Mouse (Mus musculus): ENCODE measurements around the gene Batf.

Batf gene

DNA sequence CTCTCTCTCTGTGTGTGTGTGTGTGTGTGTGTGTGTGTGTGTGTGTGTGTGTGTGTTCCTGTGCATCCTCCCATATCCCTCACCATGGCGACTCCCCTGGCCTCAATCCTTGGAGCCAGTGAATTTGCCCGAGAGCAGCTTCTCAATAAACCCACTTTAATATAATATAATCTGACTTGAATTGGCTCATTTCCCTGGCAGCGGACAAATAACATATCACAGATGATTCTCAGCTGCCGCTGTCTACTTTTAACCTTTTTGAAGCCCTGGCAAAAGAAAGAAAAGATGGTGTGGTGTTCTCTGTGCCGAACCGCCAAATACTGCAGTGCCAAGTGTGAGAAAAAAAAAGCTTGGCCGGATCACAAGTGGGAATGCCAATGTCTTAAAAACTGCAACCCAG, 41.7 kb downstream of the Batf start:
- no peak for DNase-seq (ENCODE audit: low spot score)

DNA sequence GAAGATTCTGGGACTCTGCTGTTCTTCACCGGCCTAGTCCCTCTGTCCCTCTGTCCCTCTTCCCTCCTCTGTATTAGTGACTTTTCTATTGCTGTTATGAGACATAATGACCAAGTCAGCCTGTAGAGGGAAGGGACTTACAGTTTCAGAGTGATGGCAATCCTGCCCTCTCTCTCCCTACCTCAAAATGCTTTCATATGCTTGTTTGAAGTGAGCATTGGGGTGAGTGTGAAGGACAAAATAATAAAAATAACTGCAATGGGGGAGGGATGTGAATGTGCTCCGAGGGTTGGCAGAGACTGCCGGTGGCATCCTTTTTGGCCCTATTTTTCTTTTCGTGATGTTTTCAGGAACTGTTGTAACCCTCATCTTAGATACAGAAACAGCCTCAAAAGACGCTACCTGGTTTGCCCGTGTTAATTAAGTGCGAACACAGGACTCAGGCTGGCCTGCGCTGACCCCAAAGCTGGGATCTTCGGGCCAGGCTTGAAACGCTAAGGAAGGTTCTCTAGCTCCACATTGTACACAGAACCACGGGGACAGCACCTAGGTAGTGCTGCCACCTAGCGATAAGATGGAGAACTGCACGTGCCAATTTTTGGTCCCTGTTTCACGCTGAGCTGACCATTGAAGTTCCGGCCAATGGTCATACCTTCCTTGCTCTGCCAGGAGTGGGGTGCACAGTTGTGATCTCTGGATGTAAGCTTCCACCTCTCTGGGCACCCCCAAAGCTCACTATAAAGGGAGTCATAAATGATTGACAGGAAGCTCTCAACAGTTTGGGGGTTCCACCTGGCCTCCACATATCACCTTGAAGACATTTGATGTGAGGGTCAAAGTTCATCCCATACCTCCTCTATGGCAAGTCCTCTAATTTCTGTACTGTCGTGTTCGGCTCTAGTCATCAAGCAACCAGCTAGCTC, 42.8 kb downstream of the Batf start:
- DNase-seq (ENCODE audit: low spot score) = peak; percentile 36

DNA sequence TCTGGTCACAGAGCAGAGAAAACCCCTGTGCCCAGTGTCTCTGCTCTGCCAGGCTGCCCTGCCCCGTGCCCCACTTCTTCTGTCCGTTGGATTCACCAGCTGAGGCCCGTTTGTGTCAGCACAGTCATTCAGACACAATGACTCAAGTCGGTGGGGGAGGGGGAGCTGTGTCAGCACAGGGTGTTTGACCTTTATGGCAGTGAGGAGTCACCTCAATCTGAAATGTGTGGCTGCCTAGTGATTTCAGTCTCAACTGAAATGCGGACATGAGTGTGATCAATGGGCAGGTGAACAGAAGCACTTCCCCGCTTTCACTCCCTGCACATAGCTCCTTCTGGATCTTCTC, 43.4 kb downstream of the Batf start:
- no peak for DNase-seq (ENCODE audit: low spot score)

DNA sequence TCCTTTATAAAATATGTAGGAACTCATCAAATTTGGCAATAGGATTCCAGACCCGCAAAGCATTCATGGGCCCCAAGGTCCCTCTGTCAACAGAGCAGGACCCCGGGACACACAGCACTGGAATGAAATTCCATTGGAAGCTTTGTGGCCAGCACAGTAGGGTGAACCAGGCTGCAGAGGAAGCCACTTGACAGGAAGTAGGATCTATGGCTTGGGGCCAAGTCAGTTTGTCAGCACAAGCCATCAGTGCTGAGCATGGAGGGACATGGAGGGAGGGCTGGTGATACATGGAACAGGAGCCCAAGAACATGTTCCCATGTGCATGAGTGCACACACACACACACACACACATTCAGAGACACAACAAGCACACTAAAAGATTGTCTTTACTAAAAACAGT, 49.7 kb downstream of the Batf start:
- DNase-seq (ENCODE audit: low spot score) = no peak

DNA sequence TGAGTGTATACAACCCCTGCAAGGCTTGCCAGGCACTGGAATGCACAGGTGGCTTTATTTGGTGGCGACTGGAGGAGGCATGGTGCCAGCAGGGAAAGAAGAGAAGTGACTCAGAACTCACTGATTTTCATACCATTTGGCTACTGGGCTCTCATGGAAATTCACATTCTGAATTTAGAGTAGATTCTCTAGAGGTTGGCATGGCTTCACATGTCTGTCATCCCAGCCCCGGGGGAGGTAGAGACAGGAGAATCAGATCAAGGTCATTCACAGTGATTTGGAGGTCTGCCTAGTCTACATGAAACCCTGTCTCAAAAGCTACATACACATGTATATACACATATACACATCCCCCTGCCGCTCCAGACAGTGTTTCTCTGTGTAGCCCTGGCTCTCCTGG, 50.5 kb downstream of the Batf start:
- DNase-seq (ENCODE audit: low spot score) = no peak

DNA sequence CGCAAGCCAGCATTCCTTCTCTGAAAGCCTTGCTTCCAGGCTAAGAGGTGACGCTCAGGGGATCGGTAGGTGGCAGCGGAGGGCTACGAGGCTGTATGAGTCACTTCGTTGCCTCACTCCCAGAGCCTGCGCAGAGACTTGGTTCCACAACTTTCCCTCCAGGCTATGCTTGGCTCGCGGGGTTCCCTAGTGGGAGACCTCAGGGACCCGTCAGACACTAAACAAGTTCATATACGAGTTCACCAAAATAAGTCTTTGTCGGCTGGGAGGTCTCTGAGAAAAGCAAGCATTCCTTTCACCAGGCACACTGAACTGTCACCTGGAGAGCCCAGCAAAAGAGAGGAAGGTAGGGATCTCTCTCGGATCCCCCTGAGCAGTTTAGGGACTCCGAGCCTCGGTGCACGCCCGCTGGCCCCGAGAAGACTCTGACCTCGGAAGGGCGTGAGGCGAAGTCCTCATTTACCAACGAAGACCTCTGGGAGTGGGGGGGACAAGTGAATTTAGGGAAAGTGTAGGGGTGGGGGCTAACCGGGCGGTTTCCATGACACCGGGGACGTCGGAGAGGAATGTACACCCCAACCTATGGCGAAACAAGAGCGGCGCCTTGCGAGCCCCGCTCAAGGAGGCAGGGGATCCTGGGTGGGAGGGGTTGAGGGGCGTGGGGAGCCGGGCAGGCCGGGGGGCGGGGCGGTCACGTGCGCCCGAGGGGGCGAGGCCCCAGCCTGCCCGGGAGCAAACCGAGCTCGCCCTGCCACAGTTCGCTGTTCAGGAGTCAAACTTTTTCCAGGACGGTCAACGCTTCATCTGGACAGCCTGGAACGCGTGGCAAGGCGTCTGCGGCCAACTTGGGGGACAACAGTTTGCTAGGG, 59.6 kb downstream of the Batf start, which contains the start of gene Flvcr2:
TSS of gene Flvcr2 (plus strand) at position 713 of the 869 bp plus-strand sequence.
- DNase-seq (ENCODE audit: low spot score) = peak; percentile 46

DNA sequence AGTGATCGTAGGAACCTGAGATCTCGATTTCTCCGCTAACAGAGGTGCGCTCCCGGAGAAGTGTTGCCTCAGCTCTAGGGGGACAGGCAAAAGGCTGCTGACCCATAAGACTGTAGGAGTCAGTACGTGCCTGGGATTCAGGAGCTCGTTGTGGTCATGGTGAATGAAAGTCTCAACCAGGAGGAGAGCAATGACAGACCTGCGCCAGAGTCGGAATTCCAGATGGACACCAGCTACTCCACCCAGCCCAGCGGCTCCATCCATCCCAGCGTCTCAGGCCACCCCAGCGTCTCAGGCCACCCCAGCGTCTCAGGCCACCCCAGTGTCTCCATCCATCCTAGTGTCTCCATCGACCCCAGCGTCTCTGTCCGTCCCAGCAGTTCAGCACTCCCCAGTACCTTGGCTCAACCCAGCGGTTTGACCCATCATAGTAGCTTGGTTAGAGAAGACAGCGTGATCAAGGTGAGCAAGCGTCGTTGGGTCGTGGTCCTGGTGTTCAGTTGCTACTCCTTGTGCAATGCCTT, 60.3 kb downstream of the Batf start:
- no peak for DNase-seq (ENCODE audit: low spot score)

DNA sequence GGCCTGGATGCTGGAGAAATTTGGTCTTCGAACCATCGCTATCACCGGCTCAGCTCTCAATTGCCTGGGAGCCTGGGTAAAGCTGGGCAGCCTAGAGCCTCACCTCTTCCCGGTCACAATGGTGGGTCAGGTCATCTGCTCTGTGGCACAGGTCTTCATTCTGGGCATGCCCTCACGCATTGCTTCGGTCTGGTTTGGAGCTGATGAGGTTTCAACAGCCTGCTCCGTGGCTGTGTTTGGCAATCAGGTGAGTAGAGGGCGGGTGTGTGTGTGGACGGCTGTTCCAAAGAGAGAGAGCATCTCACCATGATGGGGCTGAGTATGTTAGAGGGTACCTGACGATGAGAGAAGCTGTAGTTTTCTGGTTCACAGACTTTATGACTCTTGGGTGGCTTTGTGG, 60.9 kb downstream of the Batf start:
- no peak for DNase-seq (ENCODE audit: low spot score)

DNA sequence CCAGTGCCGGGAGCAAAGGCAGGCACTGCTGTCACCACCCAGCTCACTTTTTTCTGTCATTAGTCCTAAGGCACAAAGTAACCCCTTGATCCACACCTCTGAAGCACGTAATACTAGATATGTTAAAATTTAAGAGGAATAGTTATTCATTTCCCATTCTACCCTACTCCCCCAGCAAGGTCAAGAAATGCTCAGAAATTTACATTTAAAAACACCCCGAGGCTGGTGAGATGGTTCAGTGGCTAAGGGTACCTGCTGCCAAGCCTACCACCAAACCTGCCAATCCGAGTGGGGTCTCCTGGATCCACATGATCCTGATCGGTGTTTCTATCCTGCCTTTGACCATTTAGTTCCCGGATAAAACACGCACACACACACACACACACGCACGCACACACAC, 63.4 kb downstream of the Batf start:
- DNase-seq (ENCODE audit: low spot score) = no peak

DNA sequence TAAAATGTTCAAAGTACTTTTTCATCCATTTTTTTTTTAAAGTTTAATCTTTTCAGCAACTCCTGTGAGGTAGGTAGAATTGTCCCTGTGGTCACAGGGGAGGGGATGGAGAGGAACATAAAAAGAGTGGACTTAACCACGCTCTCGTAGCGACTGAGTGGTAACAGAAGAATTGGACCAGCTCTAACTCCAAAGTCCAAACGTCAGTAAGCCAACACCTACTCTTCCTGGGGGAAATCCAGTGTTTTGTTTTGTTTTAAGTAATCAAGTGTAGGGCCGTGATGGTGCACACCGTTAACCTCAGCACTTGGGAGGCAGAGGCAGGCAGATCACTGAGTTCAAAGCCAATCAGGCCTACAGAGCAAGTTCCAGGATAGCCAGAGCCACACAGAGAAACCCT, 65.6 kb downstream of the Batf start:
- no peak for DNase-seq (ENCODE audit: low spot score)

DNA sequence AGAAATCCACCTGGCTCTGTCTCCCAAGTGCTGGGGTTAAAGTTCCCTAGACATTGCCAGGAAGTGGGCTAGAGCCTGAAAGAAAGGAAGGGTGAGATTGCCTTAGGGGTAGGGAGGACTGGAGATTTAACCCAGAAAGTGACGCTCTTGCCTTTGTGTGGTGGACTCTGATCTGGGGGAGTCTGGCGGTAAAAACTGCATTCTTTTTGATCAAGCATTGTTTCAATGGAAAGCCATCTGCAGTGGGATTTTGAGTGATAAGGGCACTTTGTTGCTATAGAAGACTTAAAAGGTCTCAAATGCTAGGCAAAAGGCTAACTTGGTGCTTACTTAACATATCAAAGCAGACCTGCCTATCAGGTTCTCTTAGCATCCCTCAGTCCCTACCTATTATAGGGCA, 66.8 kb downstream of the Batf start:
- DNase-seq (ENCODE audit: low spot score) = no peak

DNA sequence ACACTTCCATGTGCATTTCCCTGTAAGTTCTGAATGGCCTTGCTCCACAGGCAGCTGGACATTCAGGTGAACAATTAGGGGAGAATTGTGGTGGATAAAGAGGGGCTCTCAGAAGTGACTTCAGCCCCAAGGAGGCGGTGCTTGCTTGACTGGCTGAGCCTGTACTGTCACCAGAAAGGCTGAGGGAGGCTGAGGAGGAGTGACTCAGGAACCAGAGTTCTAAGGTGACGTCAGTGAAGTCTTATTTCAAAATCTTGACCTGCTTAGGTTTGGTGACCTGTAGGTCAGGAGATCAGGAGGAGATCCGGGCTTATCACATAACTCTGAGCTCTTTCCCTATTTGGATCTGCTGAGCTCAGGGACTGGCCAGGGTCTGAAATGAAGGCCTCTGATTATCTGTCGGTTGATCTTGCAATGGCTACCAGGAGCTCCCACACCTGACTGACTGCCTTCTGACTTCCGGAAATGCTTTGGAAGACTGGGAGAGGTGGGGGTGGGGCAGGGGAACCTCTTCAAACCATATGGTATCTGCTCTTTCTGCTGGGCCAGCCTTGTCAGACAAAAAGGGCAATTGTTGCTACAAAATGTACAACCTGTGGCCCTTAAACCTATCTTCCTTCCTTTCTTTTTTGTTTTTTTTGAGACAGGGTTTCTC, 68.3 kb downstream of the Batf start:
- no peak for DNase-seq (ENCODE audit: low spot score)

DNA sequence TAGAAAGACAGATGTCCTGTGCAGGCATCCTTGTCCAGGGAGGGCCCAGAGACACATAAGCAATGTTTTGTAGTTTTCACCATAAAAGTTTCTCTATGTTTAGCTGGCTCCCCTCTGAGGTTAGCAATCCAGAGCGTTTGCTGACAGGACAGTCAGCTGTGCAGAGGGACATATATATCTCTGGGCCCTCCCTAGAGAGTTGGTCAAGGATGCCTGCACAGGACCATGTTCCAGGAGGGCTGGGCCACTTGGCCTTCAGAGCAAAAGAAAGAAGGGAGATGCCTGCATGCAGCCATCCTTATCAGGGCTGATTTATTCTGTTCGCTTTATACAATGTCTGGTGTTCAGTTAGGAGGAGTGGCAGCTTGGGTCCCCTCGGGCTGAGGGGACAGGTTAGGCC, 70.0 kb downstream of the Batf start:
- no peak for DNase-seq (ENCODE audit: low spot score)

DNA sequence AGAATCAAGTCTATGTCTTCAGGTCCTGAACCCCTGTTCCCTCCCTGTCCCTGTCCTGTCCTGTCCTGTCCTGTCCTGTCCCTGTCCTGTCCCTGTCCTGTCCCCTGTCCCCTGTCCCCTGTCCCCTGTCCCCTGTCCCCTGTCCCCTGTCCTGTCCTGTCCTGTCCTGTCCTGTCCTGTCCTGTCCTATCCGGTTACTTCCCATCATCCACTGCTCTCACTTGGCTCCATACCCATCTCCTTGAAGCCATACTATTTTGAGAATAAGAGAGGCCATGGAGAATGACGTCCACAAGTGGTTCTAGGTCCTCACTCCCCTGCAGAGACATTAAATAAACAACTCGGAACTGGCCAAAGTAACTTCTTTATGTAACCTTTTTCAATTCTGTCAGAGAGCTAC, 70.6 kb downstream of the Batf start:
- no peak for DNase-seq (ENCODE audit: low spot score)
